In genomic region chr9:120570334-120570725, GRCm38 (mm10) we compare ENCODE assay signal across 8 mouse cellular contexts. TPM values are rescaled to one million over a fixed set of nuclear protein-coding genes. Genes with fewer than 3 reads are reported as not detected.
DNase-seq lines count a peak whose midpoint lies in the region; ATAC-seq and TF ChIP-seq lines count a peak whose summit lies in the region.

No protein-coding gene starts in this region.

- WGBS in kidney, postnatal 0 days, result 57% methylated on average over 2 of the region's 2 CpGs
- 51% methylated on average over 2 of the region's 2 CpGs for WGBS in embryonic facial prominence, embryonic 11.5 days
- 42% methylated on average over 2 of the region's 2 CpGs for WGBS in intestine, embryonic 16.5 days
- WGBS in neural tube, embryonic 13.5 days, result 54% methylated on average over 2 of the region's 2 CpGs

- no peak for DNase-seq in kidney, postnatal 0 days (ENCODE audit: low spot score)
- no peak for DNase-seq in kidney, postnatal 25 days
- DNase-seq in embryonic facial prominence, embryonic 11.5 days (ENCODE audit: low spot score), result no peak
- no peak for DNase-seq in gastrocnemius, postnatal 36 days
- DNase-seq in urinary bladder, adult 2 months (ENCODE audit: low spot score), result no peak
- DNase-seq in embryo, embryonic 10 days (ENCODE audit: low spot score), result no peak

- peak overlapping the region; percentile 76; the same call in 1 of the 2 replicates for H3K4me2 ChIP-seq in kidney, postnatal 0 days (ENCODE audit: low read length)
- H3K4me2 ChIP-seq in embryonic facial prominence, embryonic 11.5 days (ENCODE audit: low read depth, low read length), result peak overlapping the region; percentile 1; the same call in 1 of the 2 replicates
- peak overlapping the region; percentile 86 for H3K4me2 ChIP-seq in intestine, embryonic 16.5 days (ENCODE audit: low read depth, low read length)
- H3K4me2 ChIP-seq in neural tube, embryonic 13.5 days, result peak overlapping the region; percentile 90

- ATAC-seq in kidney, postnatal 0 days (replicated peaks; ENCODE audit: low FRiP score, low read depth), result no peak
- ATAC-seq in embryonic facial prominence, embryonic 11.5 days (replicated peaks; ENCODE audit: insufficient number of reproducible peaks, low FRiP score, low TSS enrichment, low read depth), result no peak
- ATAC-seq in intestine, embryonic 16.5 days, result no peak
- no peak for ATAC-seq in neural tube, embryonic 13.5 days (ENCODE audit: low read depth)

- H3K4me1 ChIP-seq in kidney, postnatal 0 days (replicated peaks; ENCODE audit: insufficient read depth, low read length), result 0 out of 2 replicates have a peak, but pooled peaks cover 5% of the 10 kb centered on the region
- no peaks in the 10 kb centered on the region for H3K4me1 ChIP-seq in embryonic facial prominence, embryonic 11.5 days (ENCODE audit: control insufficient read depth, insufficient read depth, low read length)
- H3K4me1 ChIP-seq in intestine, embryonic 16.5 days (ENCODE audit: control insufficient read depth, insufficient read depth, low read length), result peaks cover 10% of the 10 kb centered on the region
- H3K4me1 ChIP-seq in neural tube, embryonic 13.5 days (replicated peaks), result peaks cover 21% of the 10 kb centered on the region

- peaks cover 12% of the 10 kb centered on the region; the same call in 1 of the 2 replicates for H3K36me3 ChIP-seq in kidney, postnatal 0 days (ENCODE audit: insufficient read depth, low read length)
- H3K36me3 ChIP-seq in embryonic facial prominence, embryonic 11.5 days (replicated peaks; ENCODE audit: control insufficient read depth, insufficient read depth, low read depth, low read length), result peaks cover 6% of the 10 kb centered on the region
- peaks cover 13% of the 10 kb centered on the region; the same call in 1 of the 2 replicates for H3K36me3 ChIP-seq in intestine, embryonic 16.5 days (ENCODE audit: control insufficient read depth, insufficient read depth, low read length)
- H3K36me3 ChIP-seq in neural tube, embryonic 13.5 days, result peaks cover 28% of the 10 kb centered on the region

- H3K27me3 ChIP-seq in kidney, postnatal 0 days (ENCODE audit: insufficient read depth, low read length), result no peaks in the 10 kb centered on the region
- H3K27me3 ChIP-seq in embryonic facial prominence, embryonic 11.5 days (ENCODE audit: control insufficient read depth, insufficient read depth, low read length), result no peaks in the 10 kb centered on the region
- H3K27me3 ChIP-seq in intestine, embryonic 16.5 days (replicated peaks; ENCODE audit: control insufficient read depth, insufficient read depth, low read length), result no peaks in the 10 kb centered on the region
- H3K27me3 ChIP-seq in neural tube, embryonic 13.5 days, result no peaks in the 10 kb centered on the region

- H3K9me3 ChIP-seq in kidney, postnatal 0 days (replicated peaks; ENCODE audit: low read length), result no peaks in the 10 kb centered on the region
- H3K9me3 ChIP-seq in embryonic facial prominence, embryonic 11.5 days (replicated peaks; ENCODE audit: control insufficient read depth, low read length), result no peaks in the 10 kb centered on the region
- H3K9me3 ChIP-seq in intestine, embryonic 16.5 days (ENCODE audit: control insufficient read depth, low read length), result no peaks in the 10 kb centered on the region
- H3K9me3 ChIP-seq in neural tube, embryonic 13.5 days, result no peaks in the 10 kb centered on the region

- intact Hi-C loops in gastrocnemius, postnatal 36 days (cut with DNase I), result loop anchor here (10.0 kb wide), 1 partner anchor 436 kb away; no protein-coding TSS in a partner anchor

- TF ChIP-seq CTCF in kidney, postnatal 0 days (IDR thresholded peaks at IDR 0.05; ENCODE audit: low read depth), result no peak; the same call in 1 of the 2 replicates

- H3K9ac ChIP-seq in kidney, postnatal 0 days (ENCODE audit: low read depth, low read length), result no peak overlapping the region
- H3K9ac ChIP-seq in embryonic facial prominence, embryonic 11.5 days (replicated peaks; ENCODE audit: low read length), result peak overlapping the region; percentile 60
- peak overlapping the region; percentile 92; the same call in 1 of the 2 replicates for H3K9ac ChIP-seq in intestine, embryonic 16.5 days (ENCODE audit: low read depth, low read length)
- H3K9ac ChIP-seq in neural tube, embryonic 13.5 days, result peak overlapping the region; percentile 93

- H3K27ac ChIP-seq in kidney, postnatal 0 days, result no peak overlapping the region; the same call in 1 of the 2 replicates
- H3K27ac ChIP-seq in embryonic facial prominence, embryonic 11.5 days (replicated peaks; ENCODE audit: low read depth, low read length), result no peak overlapping the region
- H3K27ac ChIP-seq in intestine, embryonic 16.5 days (ENCODE audit: low read length), result peak overlapping the region; percentile 70; the same call in 1 of the 2 replicates
- H3K27ac ChIP-seq in neural tube, embryonic 13.5 days (replicated peaks), result no peak overlapping the region

- peak overlapping the region; percentile 86; the same call in 1 of the 2 replicates for H3K4me3 ChIP-seq in kidney, postnatal 0 days (replicated peaks; ENCODE audit: low read depth, low read length)
- H3K4me3 ChIP-seq in embryonic facial prominence, embryonic 11.5 days (ENCODE audit: low read depth, low read length), result no peak overlapping the region
- H3K4me3 ChIP-seq in intestine, embryonic 16.5 days (ENCODE audit: low read length), result peak overlapping the region; percentile 93
- H3K4me3 ChIP-seq in neural tube, embryonic 13.5 days, result peak overlapping the region; percentile 88

RNA-seq across cellular contexts. Expression of gene Rpl14, which starts 0.9 kb away (rescaled TPM):
- 911 and 953 TPM in 2 replicates for polyA plus RNA-seq in kidney, postnatal 0 days (2015; fragmentation: Nextera tagmentation; extraction: Ambion mirVana)
- polyA plus RNA-seq in embryonic facial prominence, embryonic 11.5 days (2014; fragmentation: Nextera tagmentation; extraction: Ambion mirVana), result 1,013 and 1,065 TPM in 2 replicates
- 753 and 789 TPM in 2 replicates for polyA plus RNA-seq in intestine, embryonic 16.5 days (2015; fragmentation: Nextera tagmentation; extraction: Ambion mirVana)
- polyA plus RNA-seq in neural tube, embryonic 13.5 days (2015; fragmentation: Nextera tagmentation; extraction: Ambion mirVana), result 434 and 497 TPM in 2 replicates
- total RNA-seq in gastrocnemius, postnatal 36 days (2021), result 100 to 1,000 TPM; 252 to 291 TPM
- 969 and 1,107 TPM in 2 replicates for polyA plus RNA-seq in urinary bladder, adult 2 months (2012; rRNA removed)

RNA-seq across cellular contexts. Expression of gene Entpd3, which starts 30.7 kb away (rescaled TPM):
- polyA plus RNA-seq in kidney, postnatal 0 days (2015; fragmentation: Nextera tagmentation; extraction: Ambion mirVana), result 0.71 and 0.79 TPM in 2 replicates
- 0.53 and 1.1 TPM in 2 replicates for polyA plus RNA-seq in embryonic facial prominence, embryonic 11.5 days (2014; fragmentation: Nextera tagmentation; extraction: Ambion mirVana)
- polyA plus RNA-seq in intestine, embryonic 16.5 days (2015; fragmentation: Nextera tagmentation; extraction: Ambion mirVana), result 1.7 and 1.9 TPM in 2 replicates
- 1.2 and 1.5 TPM in 2 replicates for polyA plus RNA-seq in neural tube, embryonic 13.5 days (2015; fragmentation: Nextera tagmentation; extraction: Ambion mirVana)
- total RNA-seq in gastrocnemius, postnatal 36 days (2021), result not detected
- polyA plus RNA-seq in urinary bladder, adult 2 months (2012; rRNA removed), result 52.9 and 67.7 TPM in 2 replicates

Comparison
In these comparisons a context has a peak if more than half of its experiments do, and no peak if none do; other contexts are left out.
1. H3K4me2 ChIP-seq: peak in every context shown above with its lines; median percentile 90 in neural tube, embryonic 13.5 days; 86 in intestine, embryonic 16.5 days; 76 in kidney, postnatal 0 days; 1 in embryonic facial prominence, embryonic 11.5 days.
2. RNA of gene Entpd3, which starts 30.7 kb away (polyA plus RNA-seq): 52.9 to 67.7 TPM in urinary bladder, adult 2 months; 1.7 to 1.9 TPM in intestine, embryonic 16.5 days, 1.2 to 1.5 TPM in neural tube, embryonic 13.5 days, 0.71 to 0.79 TPM in kidney, postnatal 0 days and 0.53 to 1.1 TPM in embryonic facial prominence, embryonic 11.5 days; every median in the first group is over 10 times any median in the second.